Mouse (Mus musculus) stomach, postnatal 0 days (tissue): ENCODE data around the gene Abhd2.

ENCODE experiments used
- CTCF ChIP-seq: IDR thresholded peaks from 2 replicates; pipeline ENCODE4 v1.5.1; 2016; ENCODE audit warnings: antibody characterized with exemption, low read depth, mild to moderate bottlenecking, moderate library complexity
- EP300 ChIP-seq: optimal IDR thresholded peaks from 2 replicates; pipeline ENCODE3; 2016; ENCODE audit warnings: antibody characterized with exemption

DNA sequence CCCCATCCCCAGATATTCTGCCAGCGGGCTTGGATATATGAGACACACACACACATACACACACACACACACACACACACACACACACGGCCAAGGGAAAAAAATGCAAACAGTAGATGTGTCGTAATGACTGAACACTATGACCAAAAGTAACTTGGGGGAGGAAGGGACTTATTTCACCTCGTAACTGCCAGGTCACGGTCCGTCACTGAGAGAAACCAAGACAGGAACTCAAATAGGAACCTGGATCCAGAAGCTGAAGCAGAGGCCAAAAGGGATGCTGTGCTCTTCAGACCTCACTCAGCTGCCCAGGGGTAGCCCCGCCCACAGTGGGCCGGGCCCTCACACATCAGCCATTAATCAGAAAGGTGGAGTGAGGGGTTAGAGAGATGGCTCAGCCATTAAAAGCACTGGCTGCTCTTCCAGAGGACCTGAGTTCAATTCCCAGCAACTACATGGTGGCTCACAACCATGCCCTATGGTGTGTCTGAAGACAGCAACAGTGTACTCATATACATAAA lies 73.6 kb downstream of the Abhd2 start:
- TF ChIP-seq CTCF (no peak), EP300 (no peak)
